Mouse (Mus musculus): ENCODE results near the gene Dhh.

Gene Dhh

GRCm38 (mm10) chr15:98852071-98852470 lies 46.3 kb downstream of the Dhh start:
- peak in 1 of 2 experiments; percentile 6 for DNase-seq (ENCODE audit: inconsistent age in 2 of 2, low spot score in 1 of 2)

DNA sequence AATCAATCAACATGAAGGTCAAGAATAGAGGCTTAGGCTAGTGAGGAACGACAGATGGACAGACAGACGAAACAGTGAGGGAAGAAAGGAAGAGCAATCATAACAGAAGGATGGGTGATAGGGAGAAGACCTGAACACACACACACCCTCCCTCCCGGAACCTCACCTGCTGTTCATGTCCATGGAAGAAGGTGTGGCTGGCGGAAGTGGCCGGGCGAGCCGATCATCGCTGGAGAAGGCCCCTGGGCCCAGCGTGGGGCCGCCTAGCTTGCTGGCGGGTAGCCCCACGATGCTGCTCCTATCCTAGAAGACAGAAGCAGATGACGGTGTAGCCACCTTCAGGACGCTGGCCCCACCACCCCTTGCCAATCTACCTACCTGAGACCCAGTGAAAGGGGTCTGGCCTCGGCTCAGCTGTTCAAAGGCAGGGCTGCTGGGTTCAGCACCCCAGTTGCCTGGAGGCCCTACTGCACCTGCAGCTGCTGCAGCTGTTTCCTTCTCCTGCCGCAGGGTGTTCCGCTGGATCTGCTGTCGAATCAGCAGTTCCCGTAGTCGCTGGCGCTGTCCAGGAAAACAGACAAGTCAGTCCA lies 47.0 kb downstream of the Dhh start:
- DNase-seq (ENCODE audit: inconsistent age in 2 of 2, low spot score in 1 of 2), result peak in 1 of 2 experiments; percentile 11

GRCm38 (mm10) chr15:98850668-98851067 lies 47.7 kb downstream of the Dhh start:
- DNase-seq (ENCODE audit: inconsistent age in 2 of 2, low spot score in 1 of 2), result peak in 1 of 2 experiments; percentile 22

GRCm38 (mm10) chr15:98849956-98850600 lies 48.3 kb downstream of the Dhh start:
- DNase-seq (ENCODE audit: inconsistent age in 2 of 2, low spot score in 1 of 2), result peak in 1 of 2 experiments; percentile 81

DNA sequence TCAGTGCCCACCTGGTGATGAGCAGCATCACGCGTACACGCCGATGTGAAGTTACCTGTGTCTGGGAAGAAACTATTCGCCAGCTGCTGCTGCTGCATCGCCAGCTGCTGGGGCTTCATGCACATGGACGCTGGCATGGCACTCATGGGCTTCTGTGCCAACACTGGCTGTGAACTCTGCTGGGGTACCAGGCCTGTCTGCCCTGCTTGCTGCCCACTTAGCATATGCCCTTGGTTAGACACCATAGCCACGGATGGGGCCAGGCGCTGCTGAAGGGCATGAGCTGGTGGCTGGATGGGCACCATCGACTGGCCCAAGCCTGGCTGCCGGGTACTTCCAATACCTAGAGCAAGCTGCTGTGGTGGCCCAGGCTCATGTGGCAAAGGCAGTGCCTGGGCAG lies 49.2 kb downstream of the Dhh start:
- DNase-seq (ENCODE audit: inconsistent age in 2 of 2, low spot score in 1 of 2), result no peak

DNA sequence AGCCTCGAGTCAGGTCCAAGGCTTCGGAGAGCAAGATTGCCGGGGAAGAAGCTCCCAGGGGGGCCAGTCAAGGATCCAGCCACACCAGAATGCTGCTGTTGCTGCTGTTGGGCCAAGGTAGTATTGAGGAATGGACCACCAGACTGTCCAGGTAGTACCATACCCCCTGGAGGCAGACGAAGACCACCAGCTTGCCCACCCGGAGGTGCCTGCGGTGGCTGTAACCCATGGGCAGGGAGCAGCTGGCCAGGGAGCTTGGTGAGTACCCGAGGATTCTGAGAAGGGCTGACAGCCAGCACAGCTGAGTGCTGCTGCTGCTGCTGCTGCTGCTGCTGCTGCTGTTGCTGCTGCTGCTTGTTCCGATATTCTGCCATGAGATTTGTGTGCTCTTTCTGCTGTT lies 52.2 kb downstream of the Dhh start:
- DNase-seq (ENCODE audit: inconsistent age in 2 of 2, low spot score in 1 of 2), result no peak

DNA sequence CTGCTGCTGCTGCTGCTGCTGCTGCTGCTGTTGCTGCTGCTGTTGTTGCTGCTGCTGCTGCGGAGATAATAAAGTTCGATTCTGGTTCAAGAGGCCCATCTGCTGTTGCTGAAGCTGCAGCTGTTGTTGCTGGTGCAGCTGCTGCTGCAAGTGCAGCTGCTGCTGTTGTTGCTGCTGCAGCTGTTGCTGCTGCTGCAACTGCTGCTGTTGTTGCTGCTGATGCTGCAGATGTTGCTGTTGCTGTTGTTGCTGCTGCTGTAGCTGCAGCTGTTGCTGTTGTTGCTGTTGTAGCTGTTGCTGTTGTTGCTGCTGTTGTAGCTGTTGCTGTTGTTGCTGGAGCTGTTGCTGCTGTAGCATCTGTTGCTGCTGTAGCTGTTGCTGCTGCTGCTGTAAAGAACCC lies 53.2 kb downstream of the Dhh start:
- DNase-seq (ENCODE audit: inconsistent age in 2 of 2, low spot score in 1 of 2), result no peak

GRCm38 (mm10) chr15:98843595-98844223 lies 54.6 kb downstream of the Dhh start:
- DNase-seq (ENCODE audit: inconsistent age in 2 of 2, low spot score in 1 of 2), result no peak
